Mouse (Mus musculus) spleen, postnatal 14 days (tissue): Measurements from ENCODE around the gene Gm11733.

ENCODE experiments used
- DNase-seq, 2 experiments: peaks; one replicate each; pipeline ENCODE4 v3.0.0; 2021 to 2022; ENCODE audit warnings: low spot score in 2 of 2

Gm11733 gene

GRCm38 (mm10) chr11:117478271-117479006, 5.7 kb upstream of the Gm11733 start:
- no peak for DNase-seq

GRCm38 (mm10) chr11:117479007-117479719, 5.0 kb upstream of the Gm11733 start:
- no peak for DNase-seq

DNA sequence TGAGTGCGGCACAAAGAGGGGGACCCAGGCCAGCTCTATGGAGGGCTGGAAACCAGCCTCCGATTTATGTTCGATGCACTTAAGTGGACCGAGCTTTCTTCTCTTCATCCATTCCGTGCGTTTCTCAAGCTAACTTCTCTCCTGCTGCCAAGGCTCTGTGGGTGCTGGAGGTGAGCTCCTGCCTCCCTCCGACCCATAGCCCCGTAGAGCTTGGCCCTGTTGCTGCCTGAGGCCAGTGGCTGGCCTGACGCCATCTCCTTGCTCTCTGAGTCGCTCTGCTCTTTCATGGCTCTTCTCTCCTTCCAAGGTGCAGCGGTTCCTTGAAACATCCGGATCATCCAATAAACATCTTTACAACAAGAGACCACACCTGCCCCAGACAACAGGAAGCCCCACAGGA, 4.4 kb upstream of the Gm11733 start:
- DNase-seq: no peak

- no peak for DNase-seq
Measured at GRCm38 (mm10) chr11:117482300-117482676, 1.9 kb upstream of the Gm11733 start.

DNA sequence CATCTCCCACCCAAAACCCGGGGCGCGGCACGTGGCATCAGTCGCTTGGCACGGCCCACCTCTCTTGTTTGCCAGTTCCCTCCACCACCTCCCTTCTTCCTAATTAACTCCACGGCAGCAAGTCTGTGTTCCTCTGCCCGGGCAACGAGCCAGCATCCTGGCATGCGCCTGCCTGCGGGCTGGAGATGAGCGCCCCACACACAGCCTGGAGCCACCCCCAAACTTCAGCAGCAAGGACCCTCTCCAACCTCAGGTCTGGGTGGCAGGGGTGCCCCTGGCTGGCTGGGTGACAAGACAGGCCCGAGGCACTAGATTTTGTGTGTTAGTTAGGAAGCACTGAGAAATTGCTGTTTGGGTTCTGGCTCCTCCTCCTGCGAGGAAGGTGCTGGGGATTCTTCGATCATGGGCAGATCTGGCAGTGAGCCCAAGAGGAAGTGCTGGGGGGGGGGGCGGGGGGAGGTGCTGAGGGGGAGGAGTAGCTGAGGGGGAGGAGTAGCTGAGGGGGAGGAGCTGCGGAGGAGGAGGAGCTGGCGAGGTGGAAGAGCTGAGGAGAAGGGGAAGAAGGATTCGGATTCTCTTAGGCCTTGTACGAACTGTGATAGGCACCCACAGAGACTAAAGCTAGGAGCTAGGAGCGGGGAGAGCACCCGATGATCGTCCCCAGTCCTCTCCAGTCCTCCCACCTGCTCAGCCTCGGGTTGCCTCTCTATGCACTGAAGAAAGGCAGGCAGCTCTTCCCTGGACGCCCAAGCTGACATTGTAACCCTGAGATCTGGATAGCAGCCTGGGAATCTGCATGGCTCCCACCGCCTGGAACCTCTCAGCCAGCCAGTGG, 1.3 kb upstream of the Gm11733 start:
- peak in 1 of 2 experiments; percentile 16 for DNase-seq

GRCm38 (mm10) chr11:117491408-117492208, 7.4 kb downstream of the Gm11733 start:
- DNase-seq: no peak

DNA sequence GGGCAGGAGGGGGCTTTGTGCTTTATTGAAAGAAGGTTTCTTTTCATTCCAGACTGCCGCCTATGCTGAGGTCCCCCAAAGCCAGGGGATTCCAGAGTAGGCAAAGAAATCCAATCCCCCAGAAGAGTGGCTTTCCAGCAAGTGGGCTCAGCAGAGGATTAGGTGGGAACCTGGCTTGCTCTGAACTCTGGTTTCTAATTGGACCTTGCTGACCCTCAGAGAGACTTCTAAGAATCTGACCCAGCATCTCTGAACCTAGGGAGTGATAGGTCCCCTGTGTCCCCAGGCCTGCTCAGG, 8.0 kb downstream of the Gm11733 start:
- no peak for DNase-seq

- no peak for DNase-seq
Measured at GRCm38 (mm10) chr11:117496812-117497211, 12.6 kb downstream of the Gm11733 start.

GRCm38 (mm10) chr11:117497256-117498136, 13.3 kb downstream of the Gm11733 start:
- no peak for DNase-seq

DNA sequence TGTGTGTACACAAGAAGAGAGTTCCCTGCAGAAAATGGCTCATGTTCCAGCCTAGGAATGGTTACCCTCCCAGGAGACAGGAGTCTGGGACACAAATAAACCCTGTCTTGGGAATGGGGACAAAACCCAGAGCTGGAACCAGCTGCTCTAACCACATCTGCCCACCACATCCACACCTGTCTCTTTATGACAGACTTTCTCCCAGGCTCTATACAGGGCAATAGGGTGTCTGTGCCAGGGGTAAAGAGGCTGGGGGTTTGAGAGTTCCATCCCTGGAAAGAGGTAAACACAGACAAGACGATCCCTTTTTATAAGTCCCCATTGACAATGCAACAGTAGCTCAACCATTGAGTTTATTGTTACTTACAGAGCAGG, 14.0 kb downstream of the Gm11733 start:
- no peak for DNase-seq

GRCm38 (mm10) chr11:117508972-117509371, 24.8 kb downstream of the Gm11733 start:
- no peak for DNase-seq

DNA sequence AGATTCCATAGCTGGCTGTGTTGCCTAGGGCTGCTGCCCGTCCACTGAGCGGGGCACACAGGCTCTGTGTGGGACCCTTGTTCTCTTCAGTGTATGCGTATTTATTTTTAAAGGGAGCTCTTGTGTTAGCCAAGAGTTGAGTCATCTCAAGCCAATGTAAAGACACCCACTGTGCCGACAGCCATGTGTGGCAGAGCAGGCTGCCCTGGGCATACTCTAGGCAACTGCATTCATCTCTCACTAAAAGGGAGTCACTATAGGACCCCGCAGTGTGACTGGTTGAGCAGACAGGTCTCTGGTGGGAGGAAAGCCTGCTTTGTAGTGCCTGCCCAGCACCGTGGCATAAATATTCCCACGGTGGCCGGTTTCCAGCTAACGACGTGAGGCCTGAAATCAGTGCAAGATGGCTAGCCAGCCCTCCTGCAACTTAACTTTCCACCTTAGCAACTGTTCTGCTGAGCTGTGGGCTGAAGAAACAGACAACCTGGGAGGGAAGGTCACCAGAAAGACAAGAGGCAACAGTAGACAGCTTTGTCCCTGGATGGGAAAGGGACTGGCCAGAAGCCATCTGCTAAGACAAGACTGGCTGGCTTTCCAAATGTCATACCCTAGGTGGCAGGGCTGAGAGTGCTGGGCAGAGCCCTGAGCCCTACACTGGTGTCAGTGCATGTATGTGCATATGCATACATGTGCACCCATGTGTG, 31.7 kb downstream of the Gm11733 start:
- no peak for DNase-seq

- no peak for DNase-seq
Measured at GRCm38 (mm10) chr11:117516422-117516796, 32.2 kb downstream of the Gm11733 start.

GRCm38 (mm10) chr11:117521906-117522780, 38.0 kb downstream of the Gm11733 start:
- DNase-seq: no peak

GRCm38 (mm10) chr11:117522879-117523519, 38.8 kb downstream of the Gm11733 start:
- no peak for DNase-seq

- DNase-seq: no peak
Measured at GRCm38 (mm10) chr11:117525606-117526349, 41.6 kb downstream of the Gm11733 start.

DNA sequence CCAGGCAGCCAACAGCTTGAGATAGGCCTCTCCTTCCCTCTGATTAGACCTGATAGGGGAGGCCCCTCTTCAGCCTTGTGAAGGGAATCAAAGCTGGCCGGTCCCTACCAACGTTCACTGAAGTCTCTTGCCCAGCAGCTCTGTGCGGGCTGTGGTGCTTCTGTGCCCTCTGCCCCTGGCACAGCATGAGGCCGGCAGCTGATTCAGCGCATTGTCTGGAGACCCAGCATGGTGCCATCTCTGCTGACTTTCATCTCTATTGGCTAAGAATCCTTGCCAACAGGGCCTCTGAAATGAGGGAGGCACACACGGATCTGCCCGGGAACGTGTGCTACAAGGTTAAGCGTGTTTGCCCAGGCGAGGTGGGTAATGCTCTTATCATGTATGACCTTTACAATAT, 48.2 kb downstream of the Gm11733 start:
- DNase-seq: no peak

GRCm38 (mm10) chr11:117534912-117535311, 50.7 kb downstream of the Gm11733 start:
- no peak for DNase-seq
